Mouse (Mus musculus) left cerebral cortex, adult 9 months (tissue): ENCODE data around the gene Ccnyl1.

Source experiments
- DNase-seq, 2 experiments: peaks; one replicate each; pipeline ENCODE4 v3.0.0; 2022; ENCODE audit warnings: low spot score in 2 of 2

The Ccnyl1 gene

GRCm38 (mm10) chr1:64737502-64738179 is 47.4 kb downstream of the Ccnyl1 start, which contains the start of gene Fzd5:
Fzd5 (minus strand) TSS chr1:64737751.
- peak in 1 of 2 experiments; percentile 65 for DNase-seq

GRCm38 (mm10) chr1:64738180-64738555 is 47.9 kb downstream of the Ccnyl1 start:
- no peak for DNase-seq

GRCm38 (mm10) chr1:64738661-64739082 is 48.4 kb downstream of the Ccnyl1 start:
- DNase-seq = no peak

GRCm38 (mm10) chr1:64742741-64743408 is 52.6 kb downstream of the Ccnyl1 start:
- no peak for DNase-seq

- no peak for DNase-seq
Measured at GRCm38 (mm10) chr1:64744616-64745015, 54.4 kb downstream of the Ccnyl1 start.

GRCm38 (mm10) chr1:64753109-64753508 is 62.9 kb downstream of the Ccnyl1 start:
- no peak for DNase-seq

- DNase-seq = no peak
Measured at GRCm38 (mm10) chr1:64753668-64754067, 63.4 kb downstream of the Ccnyl1 start.

- DNase-seq = no peak
Measured at GRCm38 (mm10) chr1:64754658-64755057, 64.4 kb downstream of the Ccnyl1 start.

GRCm38 (mm10) chr1:64755971-64756639 is 65.8 kb downstream of the Ccnyl1 start:
- no peak for DNase-seq

- no peak for DNase-seq
Measured at GRCm38 (mm10) chr1:64756640-64757030, 66.4 kb downstream of the Ccnyl1 start.

- no peak for DNase-seq
Measured at GRCm38 (mm10) chr1:64757254-64757653, 67.0 kb downstream of the Ccnyl1 start.

- DNase-seq = no peak
Measured at GRCm38 (mm10) chr1:64757766-64758165, 67.5 kb downstream of the Ccnyl1 start.

- DNase-seq = no peak
Measured at GRCm38 (mm10) chr1:64761646-64762045, 71.4 kb downstream of the Ccnyl1 start.

- DNase-seq = no peak
Measured at GRCm38 (mm10) chr1:64770169-64770568, 79.9 kb downstream of the Ccnyl1 start.

- no peak for DNase-seq
Measured at GRCm38 (mm10) chr1:64773305-64773704, 83.0 kb downstream of the Ccnyl1 start.
